Mouse (Mus musculus) neutrophil, adult 5-6 weeks (primary cell): ENCODE data around the gene Gm42669. TPM values are rescaled to one million over a fixed set of nuclear protein-coding genes. Genes with fewer than 3 reads are reported as not detected.

Source experiments
- ATAC-seq: fragments of 151-379, 151-347 bp; 2 replicates; pipeline ENCODE4 v1.8.0; 2017; ENCODE audit warnings: mild to moderate bottlenecking, moderate TSS enrichment; ENCODE audit not compliant: insufficient number of reproducible peaks, poor library complexity, low FRiP score, severe bottlenecking; ENCODE audit errors: extremely low read depth
- total RNA-seq: library from RNA; stranded (forward); fragments of 200-1000 nt; gene quantifications from 2 replicates; pipeline ENCODE4 v1.2.3, GENCODE M21; 2017

Gene Gm42669
- total RNA-seq, 1 experiment from 2014 or later, result 1.4 TPM

GRCm38 (mm10) chr5:107515453-107515852 is 8.0 kb downstream of the Gm42669 start:
- ATAC-seq, result no peak

GRCm38 (mm10) chr5:107516087-107516486 is 8.7 kb downstream of the Gm42669 start:
- ATAC-seq, result no peak

- ATAC-seq, result no peak
Measured at GRCm38 (mm10) chr5:107518602-107519001, 11.2 kb downstream of the Gm42669 start.

GRCm38 (mm10) chr5:107521386-107521785 is 14.0 kb downstream of the Gm42669 start:
- ATAC-seq, result no peak

- no peak for ATAC-seq
Measured at GRCm38 (mm10) chr5:107521897-107522296, 14.5 kb downstream of the Gm42669 start.

- ATAC-seq, result no peak
Measured at GRCm38 (mm10) chr5:107524281-107524680, 16.9 kb downstream of the Gm42669 start.

- ATAC-seq, result no peak
Measured at GRCm38 (mm10) chr5:107528856-107529255, 21.4 kb downstream of the Gm42669 start.

GRCm38 (mm10) chr5:107533590-107533989 is 26.2 kb downstream of the Gm42669 start:
- no peak for ATAC-seq

GRCm38 (mm10) chr5:107534581-107534980 is 27.2 kb downstream of the Gm42669 start, which contains the start of gene 1700028K03Rik:
1700028K03Rik (plus strand) TSS chr5:107534709.
- ATAC-seq, result no peak

GRCm38 (mm10) chr5:107541696-107542095 is 34.3 kb downstream of the Gm42669 start:
- ATAC-seq, result no peak

GRCm38 (mm10) chr5:107545927-107546326 is 38.5 kb downstream of the Gm42669 start:
- ATAC-seq, result peak; percentile 26; the same call in 1 of the 2 replicates

- no peak for ATAC-seq
Measured at GRCm38 (mm10) chr5:107547955-107548354, 40.5 kb downstream of the Gm42669 start.

GRCm38 (mm10) chr5:107548444-107548843 is 41.0 kb downstream of the Gm42669 start:
- no peak for ATAC-seq

GRCm38 (mm10) chr5:107554336-107554735 is 46.9 kb downstream of the Gm42669 start:
- ATAC-seq, result no peak

- no peak for ATAC-seq
Measured at GRCm38 (mm10) chr5:107556969-107557368, 49.5 kb downstream of the Gm42669 start.

- no peak for ATAC-seq
Measured at GRCm38 (mm10) chr5:107569148-107569547, 61.7 kb downstream of the Gm42669 start.

GRCm38 (mm10) chr5:107597301-107598077 is 90.1 kb downstream of the Gm42669 start, which contains the start of the genes Rpap2 and Glmn:
Rpap2 (plus strand) TSS chr5:107597373.
Glmn (minus strand) TSS chr5:107597888.
- peak; percentile 89 for ATAC-seq

- no peak for ATAC-seq
Measured at GRCm38 (mm10) chr5:107598380-107598779, 91.0 kb downstream of the Gm42669 start.

- ATAC-seq, result peak; percentile 94
Measured at GRCm38 (mm10) chr5:107611224-107611623, 103.8 kb downstream of the Gm42669 start.

- no peak for ATAC-seq
Measured at GRCm38 (mm10) chr5:107617986-107618385, 110.6 kb downstream of the Gm42669 start.
